In the genomic region with DNA sequence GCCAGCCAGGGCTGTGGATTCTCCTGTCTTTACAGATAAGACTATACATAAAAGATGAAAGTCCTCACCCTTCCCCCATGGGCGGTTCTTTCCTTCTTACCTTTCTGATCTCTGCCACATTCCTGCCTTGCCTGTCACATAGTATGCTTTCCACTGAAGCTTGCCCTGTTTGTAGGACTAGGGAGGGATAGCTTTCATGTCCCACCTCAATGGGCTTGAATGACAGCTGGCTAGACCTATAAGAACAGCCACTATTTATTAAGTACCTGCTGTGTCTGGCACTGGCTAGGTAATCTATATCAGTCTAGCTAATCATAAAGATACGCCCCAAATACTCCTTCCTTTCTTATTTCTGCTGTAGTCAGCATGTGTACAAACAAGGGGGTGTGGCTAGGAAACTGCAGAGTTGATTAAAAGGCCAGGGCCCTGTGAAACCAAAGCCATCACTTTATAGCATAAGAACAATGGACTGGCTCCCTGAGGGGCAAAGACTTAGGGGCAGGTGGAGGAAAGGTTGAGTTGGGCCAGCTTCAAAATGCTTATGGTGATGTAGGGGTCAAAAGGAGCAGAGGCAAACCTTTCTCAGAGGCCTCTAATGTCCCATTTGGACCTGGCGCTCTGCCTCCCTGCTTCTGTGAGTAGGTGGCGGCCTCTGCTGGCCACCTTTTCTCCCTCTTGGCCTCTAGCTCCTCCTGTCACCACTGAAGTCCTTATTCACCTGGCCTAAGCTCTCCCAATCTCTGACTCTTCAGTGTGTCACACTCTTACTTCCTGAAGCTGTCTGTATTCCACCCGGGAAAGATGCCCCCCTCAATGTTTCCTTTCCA, we compare ENCODE assay signal across 9 mouse cellular contexts. TPM values are rescaled to one million over a fixed set of nuclear protein-coding genes. Genes with fewer than 3 reads are reported as not detected.
DNase-seq lines count a peak whose midpoint lies in the region; ATAC-seq lines count a peak whose summit lies in the region.
"Had no signal": no experiment of that assay in that cellular context is flagged by ENCODE, and none has a peak within 500 bp of the region (broad histone marks: within the 10 kb centered on the region; RNA-seq: fewer than 3 reads in every experiment).

No protein-coding gene starts in this region.

- no peak overlapping the region for H3K27ac ChIP-seq in heart, embryonic 11.5 days (ENCODE audit: low read depth, low read length)
- no peak overlapping the region for H3K27ac ChIP-seq in limb, embryonic 11.5 days (replicated peaks; ENCODE audit: low read depth, low read length)
- H3K27ac ChIP-seq: hindbrain, embryonic 15.5 days had no signal

- WGBS in heart, embryonic 11.5 days (ENCODE audit: insufficient replicate concordance), result 13% methylated on average over 5 of the region's 5 CpGs
- 27% methylated on average over 5 of the region's 5 CpGs for WGBS in limb, embryonic 11.5 days

- H3K27me3 ChIP-seq in heart, embryonic 11.5 days (ENCODE audit: control insufficient read depth, insufficient read depth, low read length), result peaks cover 28% of the 10 kb centered on the region
- no peaks in the 10 kb centered on the region for H3K27me3 ChIP-seq in limb, embryonic 11.5 days (ENCODE audit: control insufficient read depth, insufficient read depth, low read length)

- peaks cover 30% of the 10 kb centered on the region for H3K4me1 ChIP-seq in heart, embryonic 11.5 days (ENCODE audit: control insufficient read depth, insufficient read depth, low read length)
- peaks cover 38% of the 10 kb centered on the region for H3K4me1 ChIP-seq in limb, embryonic 11.5 days (ENCODE audit: control insufficient read depth, insufficient read depth, low read length)

- no peak for ATAC-seq in heart, embryonic 11.5 days (replicated peaks; ENCODE audit: insufficient number of reproducible peaks, low FRiP score, low TSS enrichment)
- no peak for ATAC-seq in limb, embryonic 11.5 days (ENCODE audit: insufficient number of reproducible peaks, low FRiP score, low TSS enrichment, low read depth)
- no peak for ATAC-seq in erythroblast, adult 5-6 weeks (replicated peaks; ENCODE audit: low FRiP score, poor library complexity, severe bottlenecking)

- no peaks in the 10 kb centered on the region for H3K36me3 ChIP-seq in heart, embryonic 11.5 days (ENCODE audit: control insufficient read depth, insufficient read depth, low read length)
- no peaks in the 10 kb centered on the region; the same call in 1 of the 2 replicates for H3K36me3 ChIP-seq in limb, embryonic 11.5 days (ENCODE audit: control insufficient read depth, insufficient read depth, low read length)
- H3K36me3 ChIP-seq: hindbrain, embryonic 15.5 days had no signal

- no peak overlapping the region for H3K4me3 ChIP-seq in heart, embryonic 11.5 days (ENCODE audit: low read depth, low read length)
- H3K4me3 ChIP-seq in limb, embryonic 11.5 days (ENCODE audit: low read depth, low read length), result no peak overlapping the region
- H3K4me3 ChIP-seq: hindbrain, embryonic 15.5 days had no signal

- H3K9ac ChIP-seq in heart, embryonic 11.5 days (ENCODE audit: low read depth, low read length), result no peak overlapping the region
- H3K9ac ChIP-seq in limb, embryonic 11.5 days (ENCODE audit: low read length), result no peak overlapping the region
- H3K9ac ChIP-seq: hindbrain, embryonic 15.5 days had no signal

- no peak overlapping the region for H3K4me2 ChIP-seq in heart, embryonic 11.5 days
- no peak overlapping the region for H3K4me2 ChIP-seq in limb, embryonic 11.5 days (ENCODE audit: low read depth, severe bottlenecking)
- H3K4me2 ChIP-seq: hindbrain, embryonic 15.5 days had no signal

- DNase-seq in heart, adult 18-20 months, result peak; percentile 46 to 77
- peak; percentile 71 for DNase-seq in A20 (ENCODE audit: low read depth, low spot score)
- DNase-seq in brain, adult 2 months (ENCODE audit: low read depth, low spot score), result peak; percentile 84
- DNase-seq in gastrocnemius, postnatal 10 days, result peak; percentile 75
- peak; percentile 74 for DNase-seq in limb, embryonic 11.5 days (ENCODE audit: low spot score)
- peak; percentile 62 to 81 for DNase-seq in spleen, adult 18-20 months

- no peaks in the 10 kb centered on the region for H3K9me3 ChIP-seq in heart, embryonic 11.5 days (replicated peaks; ENCODE audit: control insufficient read depth, low read length)
- no peaks in the 10 kb centered on the region for H3K9me3 ChIP-seq in limb, embryonic 11.5 days (ENCODE audit: control insufficient read depth, low read length)
- H3K9me3 ChIP-seq: hindbrain, embryonic 15.5 days had no signal

RNA-seq across cellular contexts. Expression of a gene that starts 4.5 kb away (rescaled TPM):
- total RNA-seq in heart, adult 18-20 months (2021), result 10 to 100 TPM; 29.9 to 30.4 TPM
- 0.10 and 0.46 TPM in 2 replicates for polyA plus RNA-seq in heart, embryonic 11.5 days (2014; fragmentation: Nextera tagmentation; extraction: Ambion mirVana)
- total RNA-seq in gastrocnemius, postnatal 10 days (2021), result 10 to 100 TPM; 72.8 to 79.1 TPM
- 0.24 and 0.35 TPM in 2 replicates for polyA plus RNA-seq in limb, embryonic 11.5 days (2014; fragmentation: Nextera tagmentation; extraction: Ambion mirVana)
- not detected in 2 replicates for total RNA-seq in erythroblast, adult 5-6 weeks (2015; ENCODE audit: low replicate concordance)
- not detected in 2 replicates for total RNA-seq in erythroblast, adult 5-6 weeks (2017; ENCODE audit: low replicate concordance)

RNA-seq across cellular contexts. Expression of a gene that starts 16.1 kb away (rescaled TPM):
- 1 to 10 TPM; 1.3 to 1.7 TPM for total RNA-seq in heart, adult 18-20 months (2021)
- 2.3 and 3.2 TPM in 2 replicates for polyA plus RNA-seq in heart, embryonic 11.5 days (2014; fragmentation: Nextera tagmentation; extraction: Ambion mirVana)
- 1 to 10 TPM; 1.8 to 2.2 TPM for total RNA-seq in gastrocnemius, postnatal 10 days (2021)
- polyA plus RNA-seq in limb, embryonic 11.5 days (2014; fragmentation: Nextera tagmentation; extraction: Ambion mirVana), result 8.0 and 9.3 TPM in 2 replicates
- total RNA-seq in erythroblast, adult 5-6 weeks (2015; ENCODE audit: low replicate concordance), result 0.77 TPM in 1 of 2 replicates, not detected in the other
- total RNA-seq in erythroblast, adult 5-6 weeks (2017; ENCODE audit: low replicate concordance), result not detected in 2 replicates

RNA-seq across cellular contexts. Expression of a gene that starts 48.1 kb away (rescaled TPM):
- under 1 TPM in 1 of 2 experiments, not detected in 1; 0.41 TPM for total RNA-seq in heart, adult 18-20 months (2021)
- polyA plus RNA-seq in heart, embryonic 11.5 days (2014; fragmentation: Nextera tagmentation; extraction: Ambion mirVana), result not detected in 2 replicates
- not detected for total RNA-seq in gastrocnemius, postnatal 10 days (2021)
- polyA plus RNA-seq in limb, embryonic 11.5 days (2014; fragmentation: Nextera tagmentation; extraction: Ambion mirVana), result not detected in 2 replicates
- total RNA-seq in erythroblast, adult 5-6 weeks (2015; ENCODE audit: low replicate concordance), result not detected in 2 replicates
- not detected in 2 replicates for total RNA-seq in erythroblast, adult 5-6 weeks (2017; ENCODE audit: low replicate concordance)
- polyA plus RNA-seq: hindbrain, embryonic 15.5 days had no signal

RNA-seq across cellular contexts. Expression of a gene that starts 54.7 kb away (rescaled TPM):
- total RNA-seq in heart, adult 18-20 months (2021), result 1 to 10 TPM in 1 of 2 experiments, under 1 TPM in 1; 0.40 to 1.4 TPM
- 0.31 and 0.36 TPM in 2 replicates for polyA plus RNA-seq in heart, embryonic 11.5 days (2014; fragmentation: Nextera tagmentation; extraction: Ambion mirVana)
- under 1 TPM; 0.27 to 0.42 TPM for total RNA-seq in gastrocnemius, postnatal 10 days (2021)
- polyA plus RNA-seq in limb, embryonic 11.5 days (2014; fragmentation: Nextera tagmentation; extraction: Ambion mirVana), result 2.1 and 2.6 TPM in 2 replicates
- 2.7 and 3.1 TPM in 2 replicates for total RNA-seq in erythroblast, adult 5-6 weeks (2015; ENCODE audit: low replicate concordance)
- total RNA-seq in erythroblast, adult 5-6 weeks (2017; ENCODE audit: low replicate concordance), result 1.2 and 3.6 TPM in 2 replicates

Comparison
In these comparisons a context has a peak if more than half of its experiments do, and no peak if none do; other contexts are left out.
1. RNA of a gene that starts 4.5 kb away (total RNA-seq): 72.8 to 79.1 TPM in gastrocnemius, postnatal 10 days and 29.9 to 30.4 TPM in heart, adult 18-20 months; not detected in erythroblast, adult 5-6 weeks; every median in the first group is over 10 times any median in the second.
2. Peak in every context shown above with its lines, with median percentiles within 50 percentile points of each other: DNase-seq.